Mouse (Mus musculus) heart, adult 2 months (tissue): ENCODE data around the gene Tmem170. TPM values are rescaled to one million over a fixed set of nuclear protein-coding genes. Genes with fewer than 3 reads are reported as not detected.

ENCODE experiments used
- DNase-seq, 2 experiments: peaks; one replicate each; pipeline ENCODE4 v3.0.0; 2021
- H3K27ac ChIP-seq: fragments of 200-600 bp; 2 replicates; pipeline ENCODE4 v1.8.1; 2022
- H3K27me3 ChIP-seq: fragments of 200-500 bp; 2 replicates; pipeline ENCODE4 v1.6.1; 2012; ENCODE audit warnings: mild to moderate bottlenecking, low read length, inconsistent platforms, mixed read lengths; ENCODE audit not compliant: control insufficient read depth, insufficient read depth
- H3K36me3 ChIP-seq: fragments of 200-500 bp; 2 replicates; pipeline ENCODE4 v1.6.1; 2012; ENCODE audit warnings: low read length, inconsistent platforms; ENCODE audit not compliant: control insufficient read depth, insufficient read depth
- H3K4me1 ChIP-seq: fragments of 200-500 bp; 2 replicates; pipeline ENCODE4 v1.6.1; 2011; ENCODE audit warnings: low read length; ENCODE audit not compliant: control insufficient read depth, insufficient read depth
- H3K4me3 ChIP-seq: fragments of 200-600 bp; 2 replicates; pipeline ENCODE4 v1.8.1; 2022
- H3K79me2 ChIP-seq: fragments of 200-500 bp; replicated peaks from 2 replicates; pipeline ENCODE4 v1.6.1; 2012; ENCODE audit warnings: mild to moderate bottlenecking, inconsistent platforms, low read length, moderate library complexity, mixed read lengths; ENCODE audit not compliant: control insufficient read depth, insufficient read depth
- H3K9ac ChIP-seq: fragments of 200-500 bp; 2 replicates; pipeline ENCODE4 v1.6.1; 2012; ENCODE audit warnings: low read depth, mild to moderate bottlenecking, control low read depth, inconsistent platforms, low read length, mixed read lengths
- CTCF ChIP-seq: fragments of 200-600 bp; IDR thresholded peaks from 2 replicates; pipeline ENCODE4 v1.8.1; 2022; ENCODE audit warnings: antibody characterized with exemption, mild to moderate bottlenecking, moderate library complexity
- EP300 ChIP-seq: fragments of 200-500 bp; IDR thresholded peaks from 2 replicates; pipeline ENCODE4 v1.6.1; 2011; ENCODE audit warnings: low read depth, low read length, control low read depth; ENCODE audit not compliant: insufficient read depth
- POLR2A ChIP-seq: fragments of 200-500 bp; IDR thresholded peaks from 2 replicates; pipeline ENCODE4 v1.6.1; 2011; ENCODE audit warnings: mild to moderate bottlenecking, low read depth, low read length, control low read depth; ENCODE audit not compliant: insufficient read depth
- WGBS: fragments of 180-500 bp; shearing (Covaris S2); methylation state at CpG from one replicate; pipeline ENCODE4 v1.1.7; 2018; 5-methylcytosine and 5-hydroxymethylcytosine counted together
- intact Hi-C: fragments of 180-260 bp; cut with DNase I; formaldehyde crosslinking; loops from one replicate; pipeline ENCODE4 v1.15.1; 2025
- long read RNA-seq: library from polyadenylated mRNA; stranded (forward); transcript quantifications from one replicate; pipeline ENCODE4 v2.0.0, GENCODE M21; 2021
- polyA plus RNA-seq: library from polyadenylated mRNA; depleted of rRNA; stranded (reverse); fragments of >200 nt; gene quantifications from 2 replicates; pipeline ENCODE4 v1.2.3, GENCODE M21; 2012; rRNA removed
- total RNA-seq, 2 experiments: library from RNA; stranded (reverse); gene quantifications; 2 replicates each; pipeline ENCODE4 v1.2.3; 2021

Tmem170 gene
- total RNA-seq, result 1 to 10 TPM; 2.7 to 2.9 TPM
- polyA plus RNA-seq, result 2.1 and 2.9 TPM in 2 replicates
- long read RNA-seq, partial matches to known transcripts, result 0 of 3 reads
- long read RNA-seq, other reads (novel, unspliced or antisense), result 1 of 3 reads

DNA sequence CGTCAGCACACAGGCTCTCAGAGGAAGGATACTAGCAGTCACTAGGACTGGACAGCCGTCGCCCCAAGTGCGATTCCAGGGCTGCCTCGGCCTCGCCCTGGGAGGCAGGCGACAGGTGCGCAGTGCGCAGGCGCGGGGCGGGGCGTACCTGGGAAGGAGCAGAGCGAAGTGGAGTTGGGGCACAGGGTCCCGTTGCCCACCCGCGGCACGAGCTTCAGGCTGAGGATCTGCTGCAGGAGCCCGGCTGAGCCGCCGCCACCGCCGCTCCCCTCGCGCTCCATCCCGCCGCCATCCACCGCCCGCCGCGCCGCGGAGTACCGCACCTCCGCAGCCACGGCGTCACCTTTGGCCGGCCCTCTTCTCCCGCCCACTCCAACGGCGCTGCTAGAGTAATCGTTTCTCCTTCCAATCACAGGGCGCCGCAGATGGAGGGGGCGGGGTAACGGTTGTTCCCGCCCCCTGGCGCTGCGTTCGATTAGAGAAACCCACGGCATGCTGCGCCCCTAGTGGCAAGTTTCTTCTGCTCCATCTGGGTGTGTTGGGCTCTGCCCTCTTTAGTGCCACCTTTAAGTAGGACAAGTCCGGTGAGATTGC is at the start of gene Tmem170:
TSS of gene Tmem170 (minus strand) at position 396 of the 594 bp plus-strand sequence.
- under 1% methylated on average over 53 of the region's 53 CpGs for WGBS
- Histone ChIP-seq H3K4me1 (peaks cover 3% of the 10 kb centered on the region), H3K79me2 (no peaks in the 10 kb centered on the region), H3K9ac (peak within 1 kb of the TSS; percentile 77), H3K27me3 (no peaks in the 10 kb centered on the region), H3K27ac (peak within 1 kb of the TSS; percentile 93), H3K4me3 (peak within 1 kb of the TSS; percentile 92), H3K36me3 (no peaks in the 10 kb centered on the region)
- intact Hi-C loops, result loop anchor here (1.0 to 2.0 kb wide), 2 partner anchors 21 to 198 kb away; no protein-coding TSS in a partner anchor
- TF ChIP-seq EP300 (0 out of 2 replicates have a peak, but pooled peaks have one; percentile 25), CTCF (peak; percentile 97), POLR2A (peak; percentile 94)
- peak; percentile 96 to 98 for DNase-seq

DNA sequence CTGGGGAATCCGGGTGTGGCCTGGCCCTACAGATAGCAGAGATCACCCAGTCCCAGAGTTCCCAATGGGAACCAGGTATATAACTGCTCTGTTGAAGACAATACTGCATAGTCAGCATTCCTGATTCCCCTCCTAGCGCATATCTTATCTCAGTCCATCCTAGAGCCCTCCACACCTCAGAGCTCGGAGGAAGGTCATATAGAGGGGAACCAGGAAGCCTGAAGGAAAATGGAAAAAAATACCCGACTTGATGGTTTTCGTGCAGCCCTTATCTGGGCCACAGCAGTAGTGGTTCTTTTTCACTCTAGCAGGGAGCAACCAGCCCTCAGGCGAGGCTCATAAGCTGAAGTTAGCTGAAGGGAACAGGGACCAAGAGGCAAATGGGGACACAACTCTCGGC is 48.4 kb upstream of the Tmem170 start:
- TF ChIP-seq POLR2A (no peak), EP300 (no peak), CTCF (no peak)
- Histone ChIP-seq H3K36me3 (no peaks in the 10 kb centered on the region), H3K27me3 (no peaks in the 10 kb centered on the region), H3K79me2 (no peaks in the 10 kb centered on the region), H3K4me1 (0 out of 2 replicates have a peak, but pooled peaks cover 2% of the 10 kb centered on the region), H3K27ac (no peak overlapping the region), H3K9ac (no peak overlapping the region), H3K4me3 (no peak overlapping the region)
- 53% methylated on average over 7 of the region's 7 CpGs for WGBS
- DNase-seq, result no peak
- intact Hi-C loops, result loop anchor here (5.0 kb wide), 1 partner anchor 43 kb away; no protein-coding TSS in a partner anchor

DNA sequence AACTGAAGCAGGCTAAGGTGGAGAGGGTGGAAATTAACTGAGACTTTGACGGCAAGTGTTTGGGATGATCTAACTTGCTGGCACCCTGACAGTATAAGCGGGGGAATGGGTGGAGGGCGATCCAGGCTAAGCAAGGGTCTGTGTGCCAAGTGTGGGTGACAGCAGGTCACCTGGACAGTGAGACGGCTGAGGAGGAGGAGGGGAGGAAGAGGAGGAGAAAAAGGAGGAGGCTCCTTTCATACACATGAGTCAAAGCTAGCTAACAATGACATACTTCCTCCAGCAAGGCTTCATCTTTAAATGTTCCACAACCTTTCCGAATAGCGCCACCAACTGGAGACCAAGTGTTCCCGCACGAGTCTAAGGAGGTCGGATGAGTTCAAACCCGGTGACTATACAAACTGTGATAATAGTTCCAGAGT is 46.8 kb upstream of the Tmem170 start:
- H3K79me2 ChIP-seq, result no peaks in the 10 kb centered on the region
- WGBS, result 7% methylated on average over 10 of the region's 10 CpGs
- peak overlapping the region; percentile 53 for H3K9ac ChIP-seq
- H3K27me3 ChIP-seq, result no peaks in the 10 kb centered on the region
- H3K27ac ChIP-seq, result no peak overlapping the region
- peak; percentile 48 to 49 for DNase-seq
- H3K36me3 ChIP-seq, result no peaks in the 10 kb centered on the region
- intact Hi-C loops, result loop anchor here (5.0 kb wide), 1 partner anchor 41 kb away; no protein-coding TSS in a partner anchor
- H3K4me3 ChIP-seq, result 0 out of 2 replicates have a peak overlapping the region, but pooled peaks have one; percentile 33
- TF ChIP-seq CTCF (peak; percentile 80), EP300 (0 out of 2 replicates have a peak, but pooled peaks have one; percentile 50), POLR2A (no peak)
- 0 out of 2 replicates have a peak, but pooled peaks cover 2% of the 10 kb centered on the region for H3K4me1 ChIP-seq

DNA sequence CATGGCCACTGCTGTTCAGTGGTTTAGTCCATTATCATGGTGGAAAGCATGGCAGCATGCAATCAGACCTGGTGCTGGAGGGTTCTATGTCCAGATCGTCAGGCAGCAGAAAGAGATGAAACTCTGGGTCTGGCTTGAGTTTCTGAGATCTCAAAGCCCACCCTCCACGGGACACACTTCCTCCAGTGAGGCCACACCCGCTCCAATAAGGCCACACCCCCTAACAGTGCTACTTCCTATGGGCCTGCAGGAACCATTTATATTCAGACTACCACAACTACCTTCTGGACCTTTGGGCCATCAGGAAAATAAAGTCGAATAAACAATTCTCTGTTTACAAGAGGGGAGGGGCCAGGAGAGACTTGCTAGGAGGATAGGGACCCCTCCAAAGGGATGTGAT is 44.4 kb upstream of the Tmem170 start:
- no peaks in the 10 kb centered on the region for H3K36me3 ChIP-seq
- no peaks in the 10 kb centered on the region for H3K27me3 ChIP-seq
- H3K4me3 ChIP-seq, result no peak overlapping the region
- no peak for DNase-seq
- no peak overlapping the region for H3K9ac ChIP-seq
- H3K79me2 ChIP-seq, result no peaks in the 10 kb centered on the region
- 79% methylated on average over 4 of the region's 4 CpGs for WGBS
- intact Hi-C loops, result loop anchor here (5.0 kb wide), 1 partner anchor 39 kb away; no protein-coding TSS in a partner anchor
- no peak for TF ChIP-seq POLR2A
- no peak for TF ChIP-seq EP300
- no peak for TF ChIP-seq CTCF
- H3K27ac ChIP-seq, result no peak overlapping the region
- H3K4me1 ChIP-seq, result 0 out of 2 replicates have a peak, but pooled peaks cover 2% of the 10 kb centered on the region

DNA sequence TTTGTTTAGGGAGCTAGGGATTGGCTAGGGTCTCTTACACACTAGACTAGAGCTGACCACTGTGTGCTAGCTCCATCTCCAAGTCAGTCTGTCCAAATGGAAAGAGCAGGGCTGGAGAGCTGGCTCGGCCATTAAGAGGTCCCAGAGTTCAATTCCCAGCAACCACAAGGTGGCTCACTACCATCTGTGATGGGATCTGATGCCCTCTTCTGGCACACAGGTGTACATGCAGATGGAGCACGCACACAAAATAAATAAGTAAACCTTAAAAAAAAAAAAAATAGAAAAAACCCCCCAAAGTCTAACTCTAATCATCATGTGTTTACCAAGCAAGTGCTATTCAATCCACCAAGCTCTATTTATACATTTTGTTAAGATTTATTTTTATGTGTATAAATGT is 43.1 kb upstream of the Tmem170 start:
- H3K36me3 ChIP-seq, result no peaks in the 10 kb centered on the region
- H3K4me3 ChIP-seq, result no peak overlapping the region
- no peak for DNase-seq
- TF ChIP-seq EP300, result no peak
- TF ChIP-seq CTCF, result peak; percentile 35
- TF ChIP-seq POLR2A, result no peak
- H3K27me3 ChIP-seq, result no peaks in the 10 kb centered on the region
- no peaks in the 10 kb centered on the region for H3K79me2 ChIP-seq
- 86% methylated on average over 2 of the region's 2 CpGs for WGBS
- H3K9ac ChIP-seq, result no peak overlapping the region
- H3K4me1 ChIP-seq, result 0 out of 2 replicates have a peak, but pooled peaks cover 2% of the 10 kb centered on the region
- no peak overlapping the region for H3K27ac ChIP-seq
- intact Hi-C loops, result loop anchor here (5.0 kb wide), 1 partner anchor 37 kb away; no protein-coding TSS in a partner anchor

DNA sequence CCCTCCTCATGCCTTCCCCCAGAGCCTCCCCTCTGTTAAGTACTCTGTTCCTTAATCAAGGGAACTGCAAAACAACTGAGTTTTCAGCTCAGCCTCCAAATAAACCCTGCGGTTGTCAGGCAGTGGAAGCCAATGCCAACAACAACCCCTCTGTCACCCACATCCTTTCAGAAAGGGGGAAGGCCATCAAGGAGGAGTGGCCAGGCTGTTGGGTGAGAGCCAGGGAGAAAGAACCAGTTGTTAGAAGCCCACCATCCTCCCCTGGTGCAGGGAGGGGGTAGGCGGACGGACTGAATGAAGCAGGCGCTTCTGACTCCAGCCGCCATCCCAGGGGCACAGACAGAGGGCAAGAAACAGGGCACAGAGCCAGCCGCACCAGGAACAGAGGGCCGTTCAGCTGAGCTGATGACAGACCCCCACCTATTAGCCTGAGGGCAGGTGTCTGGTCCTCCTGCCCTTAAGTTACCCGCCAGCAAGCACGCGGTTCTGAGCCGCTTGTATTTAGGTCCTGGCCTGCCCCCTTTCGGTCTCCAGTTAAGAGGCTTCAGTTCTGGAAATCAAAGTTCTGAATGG is 36.4 kb upstream of the Tmem170 start:
- TF ChIP-seq CTCF, result peak; percentile 46
- TF ChIP-seq POLR2A, result no peak
- TF ChIP-seq EP300, result no peak
- no peak overlapping the region for H3K4me3 ChIP-seq
- H3K9ac ChIP-seq, result no peak overlapping the region
- intact Hi-C loops, result no loop called here
- no peak overlapping the region for H3K27ac ChIP-seq
- H3K79me2 ChIP-seq, result no peaks in the 10 kb centered on the region
- H3K4me1 ChIP-seq, result no peaks in the 10 kb centered on the region
- no peaks in the 10 kb centered on the region for H3K36me3 ChIP-seq
- peaks cover 6% of the 10 kb centered on the region for H3K27me3 ChIP-seq
- 57% methylated on average over 12 of the region's 12 CpGs for WGBS
- no peak for DNase-seq
